Mouse (Mus musculus) MEL (cell line): ENCODE measurements at regions not wholly inside any gene's neighbourhood (a gene's known extent, or its start where the extent isn't known, plus 50 kb on each side); places are given as distances from the start of the nearest gene placed in this dataset.

Experiments used
- DNase-seq: peaks from one replicate; pipeline ENCODE4 v3.0.0; 2011; ENCODE audit warnings: low read depth, low spot score
- H3K27ac ChIP-seq: 2 replicates; pipeline ENCODE4 v1.5.1; 2012; ENCODE audit warnings: low read depth, mild to moderate bottlenecking, control low read depth, low read length, moderate library complexity; ENCODE audit not compliant: control insufficient read depth
- H3K27me3 ChIP-seq, 2 experiments: fragments of 150-350 bp in 1 of 2; sonication (generic) in 1 of 2; 2 replicates each; pipeline ENCODE4 v1.6.1; 2012; ENCODE audit warnings: low read length in 2 of 2, mild to moderate bottlenecking in 2 of 2, improper control_type of control experiment in 1 of 2, moderate library complexity in 1 of 2; ENCODE audit not compliant: insufficient read depth in 2 of 2, control insufficient read depth in 1 of 2
- H3K36me3 ChIP-seq, 2 experiments: 2 replicates each; pipeline ENCODE4 v1.6.1; 2012 to 2014; ENCODE audit warnings: low read length in 2 of 2, improper control_type of control experiment in 1 of 2, inconsistent platforms in 1 of 2, mild to moderate bottlenecking in 1 of 2; ENCODE audit not compliant: insufficient read depth in 2 of 2, control insufficient read depth in 1 of 2
- H3K4me1 ChIP-seq, 2 experiments: fragments of 150-350 bp in 1 of 2; sonication (generic) in 1 of 2; 2 replicates each; pipeline ENCODE4 v1.6.1; 2012; ENCODE audit warnings: low read length in 2 of 2, improper control_type of control experiment in 1 of 2, mild to moderate bottlenecking in 1 of 2; ENCODE audit not compliant: insufficient read depth in 2 of 2, control insufficient read depth in 1 of 2
- H3K4me3 ChIP-seq, 2 experiments: fragments of 150-350 bp in 1 of 2; sonication (generic) in 1 of 2; 2 replicates each; pipeline ENCODE4 v1.5.1; 2012; ENCODE audit warnings: low read depth in 2 of 2, low read length in 2 of 2, mild to moderate bottlenecking in 2 of 2, moderate library complexity in 2 of 2, control low read depth in 1 of 2, improper control_type of control experiment in 1 of 2; ENCODE audit not compliant: control insufficient read depth in 1 of 2, insufficient read depth in 1 of 2
- H3K79me2 ChIP-seq: 2 replicates; pipeline ENCODE4 v1.6.1; 2012; ENCODE audit warnings: mild to moderate bottlenecking, low read length, moderate library complexity; ENCODE audit not compliant: control insufficient read depth, poor library complexity, insufficient read depth
- H3K9ac ChIP-seq: 2 replicates; pipeline ENCODE4 v1.6.1; 2012; ENCODE audit warnings: low read depth, mild to moderate bottlenecking, control low read depth, low read length, moderate library complexity; ENCODE audit not compliant: control insufficient read depth, poor library complexity, severe bottlenecking
- H3K9me3 ChIP-seq: fragments of 150-350 bp; sonication (generic); replicated peaks from 2 replicates; pipeline ENCODE4 v1.6.1; 2012; ENCODE audit warnings: mild to moderate bottlenecking, low read length, improper control_type of control experiment, moderate library complexity; ENCODE audit not compliant: insufficient read depth
- BHLHE40 ChIP-seq: IDR thresholded peaks from 2 replicates; pipeline ENCODE4 v1.6.1; 2012; ENCODE audit warnings: low read depth, mild to moderate bottlenecking, inconsistent platforms, low read length, improper control_type of control experiment, borderline replicate concordance
- CHD1 ChIP-seq: IDR thresholded peaks from 2 replicates; pipeline ENCODE4 v1.6.1; 2012; ENCODE audit warnings: low read depth, mild to moderate bottlenecking, inconsistent platforms, low read length, improper control_type of control experiment
- E2F4 ChIP-seq: IDR thresholded peaks from 2 replicates; pipeline ENCODE4 v1.6.1; 2011; ENCODE audit warnings: low read depth, low read length, improper control_type of control experiment, borderline replicate concordance
- EP300 ChIP-seq, 2 experiments: IDR thresholded peaks; 2 replicates each; pipeline ENCODE4 v1.6.1; 2011; ENCODE audit warnings: improper control_type of control experiment in 2 of 2, low read length in 2 of 2, low read depth in 1 of 2, mild to moderate bottlenecking in 1 of 2
- GABPA ChIP-seq: IDR thresholded peaks from 2 replicates; pipeline ENCODE4 v1.6.1; 2012; ENCODE audit warnings: low read depth, mild to moderate bottlenecking, inconsistent platforms, low read length, improper control_type of control experiment, moderate library complexity
- GATA1 ChIP-seq: IDR thresholded peaks from 2 replicates; pipeline ENCODE4 v1.6.1; 2011; ENCODE audit warnings: low read depth, low read length, improper control_type of control experiment
- JUND ChIP-seq: IDR thresholded peaks from 2 replicates; pipeline ENCODE4 v1.6.1; 2011; ENCODE audit warnings: low read depth, mild to moderate bottlenecking, improper control_type of control experiment, low read length
- KAT2A ChIP-seq: conservative IDR thresholded peaks from 2 replicates; pipeline ENCODE4 v1.6.1; 2012; ENCODE audit warnings: low read depth, low read length, improper control_type of control experiment, inconsistent platforms
- MAFK ChIP-seq: IDR thresholded peaks from 2 replicates; pipeline ENCODE4 v1.6.1; 2011; ENCODE audit warnings: low read depth, mild to moderate bottlenecking, low read length, improper control_type of control experiment, borderline replicate concordance
- MAX ChIP-seq: IDR thresholded peaks from 2 replicates; pipeline ENCODE4 v1.6.1; 2011; ENCODE audit warnings: low read length, improper control_type of control experiment
- MAZ ChIP-seq: IDR thresholded peaks from 2 replicates; pipeline ENCODE4 v1.6.1; 2012; ENCODE audit warnings: low read depth, mild to moderate bottlenecking, inconsistent platforms, low read length, improper control_type of control experiment
- MEF2A ChIP-seq: IDR thresholded peaks from 2 replicates; pipeline ENCODE4 v1.6.1; 2014; ENCODE audit warnings: low read depth, mild to moderate bottlenecking, inconsistent platforms, low read length, improper control_type of control experiment; ENCODE audit not compliant: poor library complexity, insufficient replicate concordance, severe bottlenecking; ENCODE audit errors: extremely low read depth
- MYB ChIP-seq: IDR thresholded peaks from 2 replicates; pipeline ENCODE4 v1.6.1; 2011; ENCODE audit warnings: mild to moderate bottlenecking, low read depth, low read length, improper control_type of control experiment
- NRF1 ChIP-seq: IDR thresholded peaks from 2 replicates; pipeline ENCODE4 v1.6.1; 2014; ENCODE audit warnings: low read depth, mild to moderate bottlenecking, inconsistent platforms, low read length, improper control_type of control experiment, moderate library complexity; ENCODE audit not compliant: poor library complexity, insufficient read depth, severe bottlenecking
- POLR2AphosphoS2 ChIP-seq: IDR thresholded peaks from 2 replicates; pipeline ENCODE4 v1.6.1; 2011; ENCODE audit warnings: low read length, improper control_type of control experiment
- RAD21 ChIP-seq: IDR thresholded peaks from 2 replicates; pipeline ENCODE4 v1.6.1; 2011; ENCODE audit warnings: mild to moderate bottlenecking, low read depth, low read length, improper control_type of control experiment
- RCOR1 ChIP-seq: IDR thresholded peaks from 2 replicates; pipeline ENCODE4 v1.6.1; 2012; ENCODE audit warnings: low read depth, mild to moderate bottlenecking, inconsistent platforms, low read length, improper control_type of control experiment
- SMC3 ChIP-seq: IDR thresholded peaks from 2 replicates; pipeline ENCODE4 v1.6.1; 2011; ENCODE audit warnings: low read depth, low read length, improper control_type of control experiment
- TAL1 ChIP-seq: IDR thresholded peaks from 2 replicates; pipeline ENCODE4 v1.6.1; 2012; ENCODE audit warnings: mild to moderate bottlenecking, inconsistent platforms, low read length, moderate library complexity, mixed read lengths
- TBP ChIP-seq: IDR thresholded peaks from 2 replicates; pipeline ENCODE4 v1.8.0; 2011; ENCODE audit warnings: low read depth, low read length, improper control_type of control experiment
- UBTF ChIP-seq: IDR thresholded peaks from 2 replicates; pipeline ENCODE4 v1.6.1; 2012; ENCODE audit warnings: low read depth, mild to moderate bottlenecking, inconsistent platforms, low read length, improper control_type of control experiment, moderate library complexity, borderline replicate concordance; ENCODE audit not compliant: insufficient read depth
- USF2 ChIP-seq, 2 experiments: IDR thresholded peaks; 2 replicates each; pipeline ENCODE4 v1.6.1; 2011 to 2012; ENCODE audit warnings: improper control_type of control experiment in 2 of 2, low read length in 2 of 2, borderline replicate concordance in 1 of 2, inconsistent platforms in 1 of 2, low read depth in 1 of 2, mild to moderate bottlenecking in 1 of 2; ENCODE audit not compliant: insufficient read depth in 1 of 2
- ZC3H11A ChIP-seq: IDR thresholded peaks from 2 replicates; pipeline ENCODE4 v1.6.1; 2012; ENCODE audit warnings: low read depth, mild to moderate bottlenecking, inconsistent platforms, low read length, improper control_type of control experiment
- ZKSCAN1 ChIP-seq: IDR thresholded peaks from 2 replicates; pipeline ENCODE4 v1.6.1; 2012; ENCODE audit warnings: low read depth, mild to moderate bottlenecking, inconsistent platforms, low read length, improper control_type of control experiment, moderate library complexity
- ZMIZ1 ChIP-seq: IDR thresholded peaks from 2 replicates; pipeline ENCODE4 v1.6.1; 2012; ENCODE audit warnings: low read depth, mild to moderate bottlenecking, inconsistent platforms, low read length, improper control_type of control experiment, moderate library complexity

GRCm38 (mm10) chr13:101068489-101068888, 235.3 kb upstream of the Slc30a5 start:
- Histone ChIP-seq H3K27me3 (no peaks in the 10 kb centered on the region), H3K36me3 (no peaks in the 10 kb centered on the region), H3K9me3 (no peaks in the 10 kb centered on the region), H3K9ac (no peak overlapping the region), H3K27ac (no peak overlapping the region), H3K4me3 (no peak overlapping the region), H3K79me2 (no peaks in the 10 kb centered on the region), H3K4me1 (no peaks in the 10 kb centered on the region)
- no peak for DNase-seq
- no peak for TF ChIP-seq GATA1
- TF ChIP-seq TBP = no peak
- TF ChIP-seq MEF2A = no peak
- TF ChIP-seq ZKSCAN1 = no peak
- no peak for TF ChIP-seq JUND
- TF ChIP-seq NRF1 = no peak
- no peak for TF ChIP-seq RCOR1
- no peak for TF ChIP-seq MAZ
- no peak for TF ChIP-seq MYB
- TF ChIP-seq KAT2A = no peak
- TF ChIP-seq UBTF = no peak
- no peak for TF ChIP-seq POLR2AphosphoS2
- TF ChIP-seq TAL1 = no peak
- TF ChIP-seq ZMIZ1 = no peak
- TF ChIP-seq BHLHE40 = no peak
- TF ChIP-seq MAFK = no peak

GRCm38 (mm10) chr13:101062582-101062981, 229.4 kb upstream of the Slc30a5 start:
- H3K36me3 ChIP-seq = no peaks in the 10 kb centered on the region
- no peak for DNase-seq
- H3K9ac ChIP-seq = no peak overlapping the region
- H3K9me3 ChIP-seq = no peaks in the 10 kb centered on the region
- H3K27ac ChIP-seq = no peak overlapping the region
- no peak for TF ChIP-seq USF2 (IDR thresholded peaks at IDR 0.05; ENCODE audit: borderline replicate concordance in 1 of 2, insufficient read depth in 1 of 2, low read depth in 1 of 2, low read length in 2 of 2)
- no peak for TF ChIP-seq RAD21
- no peak for TF ChIP-seq SMC3
- no peak for TF ChIP-seq EP300 (IDR thresholded peaks at IDR 0.05; ENCODE audit: low read depth in 1 of 2, low read length in 2 of 2)
- TF ChIP-seq TAL1 = no peak
- no peak for TF ChIP-seq MYB
- TF ChIP-seq CHD1 = no peak
- TF ChIP-seq ZMIZ1 = no peak
- no peak for TF ChIP-seq ZC3H11A
- no peak for TF ChIP-seq NRF1
- TF ChIP-seq RCOR1 = no peak
- no peak for TF ChIP-seq MAX
- TF ChIP-seq GABPA = no peak
- no peak for TF ChIP-seq BHLHE40
- TF ChIP-seq E2F4 = no peak
- TF ChIP-seq, all 39 proteins: peak for 0
- Histone ChIP-seq H3K4me3 (no peak overlapping the region), H3K79me2 (no peaks in the 10 kb centered on the region), H3K4me1 (no peaks in the 10 kb centered on the region), H3K27me3 (no peaks in the 10 kb centered on the region)
